Mouse (Mus musculus): Measurements from ENCODE around the gene Snx25. TPM values are rescaled to one million over a fixed set of nuclear protein-coding genes. Genes with fewer than 3 reads are reported as not detected.

The Snx25 gene
- 9.2 and 11.6 TPM in 2 replicates for polyA plus RNA-seq (2015; fragmentation: Nextera tagmentation; extraction: Ambion mirVana)

DNA sequence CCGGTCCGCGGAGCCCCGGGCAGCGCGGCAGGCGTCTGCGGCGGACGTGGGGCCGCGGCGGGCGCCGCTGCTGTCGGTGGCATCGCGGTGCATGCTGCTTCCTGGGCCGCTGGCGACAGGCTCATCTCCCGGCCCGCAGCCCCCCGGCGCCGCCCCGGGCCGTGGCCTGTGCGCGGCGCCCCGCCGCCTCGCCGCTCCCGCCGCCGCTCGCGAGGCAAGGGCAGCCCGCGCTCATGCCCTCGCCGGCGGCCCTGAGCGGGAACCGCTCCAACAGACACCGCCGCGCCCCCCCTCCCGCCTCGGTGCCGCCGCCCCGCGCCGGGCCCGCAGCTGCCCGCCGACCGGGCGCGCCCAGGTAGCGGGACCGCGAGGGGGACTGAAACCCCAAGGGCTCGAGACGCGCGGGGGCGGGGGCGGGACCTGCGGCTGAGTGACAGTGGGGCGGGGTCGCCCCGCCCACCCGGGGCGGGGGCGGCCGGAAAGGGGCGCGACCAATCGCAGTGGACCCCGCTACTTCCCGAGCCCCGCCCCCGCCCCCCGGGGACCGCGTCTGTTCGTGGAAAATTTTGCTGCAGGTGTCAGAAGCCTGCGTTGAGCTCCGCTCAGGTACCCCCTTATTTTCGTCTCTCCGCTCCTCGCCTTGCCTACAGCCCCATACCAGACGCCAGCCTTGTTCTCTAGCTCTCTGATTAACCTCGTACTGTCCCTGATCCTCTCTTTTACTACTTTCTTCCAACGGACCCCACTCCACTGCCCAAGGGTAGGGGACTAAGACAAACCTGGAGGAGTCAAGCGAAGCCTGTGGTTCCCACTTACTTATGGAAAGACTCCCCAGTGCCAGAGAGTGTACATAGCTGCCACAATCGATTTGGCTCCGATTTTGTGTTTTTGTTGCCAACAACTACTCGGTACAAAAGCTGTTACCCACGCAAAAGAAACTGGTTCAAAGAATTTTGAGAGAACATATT, at the start of gene Snx25:
Gene Snx25, minus strand, starts transcription at position 96 of the 968 bp plus-strand sequence.

DNA sequence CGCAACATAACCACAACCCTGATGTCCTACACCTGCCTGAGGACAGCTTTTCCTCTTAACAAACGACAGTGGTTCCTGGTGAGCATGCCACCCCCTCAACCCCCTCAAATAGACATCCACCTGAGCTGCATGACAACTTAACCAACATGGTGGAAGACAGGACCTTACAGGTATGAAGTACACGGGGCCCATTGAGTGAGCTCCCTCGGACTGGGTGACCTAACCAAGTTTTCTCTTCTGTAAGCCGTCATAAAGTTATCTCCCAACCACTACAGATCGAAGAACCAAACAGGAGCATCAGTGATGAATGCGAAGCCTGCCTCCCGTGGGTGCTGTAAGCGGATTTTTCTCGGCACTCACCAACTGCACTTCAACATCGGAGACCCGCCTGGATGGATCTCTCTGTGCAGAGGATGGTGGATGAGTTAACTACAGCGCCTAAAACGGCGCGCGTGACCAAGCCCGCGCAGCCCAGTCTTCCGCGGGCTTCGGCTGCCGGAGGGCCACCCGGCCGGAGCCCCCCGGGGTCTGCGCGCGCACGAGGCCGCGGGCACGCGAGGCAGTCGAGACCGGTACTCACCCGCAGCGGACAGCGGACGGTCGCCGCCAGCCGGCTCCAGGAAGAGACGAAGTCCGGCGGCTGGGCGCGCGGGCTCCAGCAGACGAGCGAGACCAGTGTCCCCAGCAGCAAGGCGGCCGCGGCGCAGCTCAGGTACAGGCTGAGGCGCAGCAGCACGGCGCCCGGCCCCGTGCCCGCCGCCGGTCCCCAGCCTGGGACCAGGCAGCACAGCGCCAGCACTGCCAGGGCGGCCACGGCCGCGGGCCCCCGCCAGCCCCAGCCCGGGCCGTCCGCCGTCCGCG, 527 bp downstream of the Snx25 start, which contains the start of gene Cfap97:
Gene Cfap97, plus strand, starts transcription at position 570 of the 861 bp plus-strand sequence.

DNA sequence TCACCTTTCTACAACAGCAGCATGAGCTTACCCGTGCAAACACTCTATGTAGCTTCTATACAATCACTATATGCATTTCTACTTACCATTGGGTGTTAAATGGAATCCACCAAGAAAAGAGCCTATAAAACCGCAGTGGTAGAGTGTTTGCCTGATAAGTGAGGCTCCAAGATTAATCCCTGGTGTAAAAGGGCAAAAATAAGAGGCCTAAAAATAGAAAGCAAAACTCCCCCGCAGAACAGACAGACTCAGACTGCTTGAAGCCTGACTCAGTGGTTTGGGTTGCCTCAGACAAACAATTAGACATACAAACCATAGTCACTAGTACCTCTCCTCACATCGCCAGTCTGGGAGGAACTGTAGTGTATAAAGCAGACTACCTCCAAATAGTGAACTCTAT, 146.4 kb downstream of the Snx25 start, which contains the start of gene Ankrd37:
Gene Ankrd37, minus strand, starts transcription at position 112 of the 400 bp plus-strand sequence.

DNA sequence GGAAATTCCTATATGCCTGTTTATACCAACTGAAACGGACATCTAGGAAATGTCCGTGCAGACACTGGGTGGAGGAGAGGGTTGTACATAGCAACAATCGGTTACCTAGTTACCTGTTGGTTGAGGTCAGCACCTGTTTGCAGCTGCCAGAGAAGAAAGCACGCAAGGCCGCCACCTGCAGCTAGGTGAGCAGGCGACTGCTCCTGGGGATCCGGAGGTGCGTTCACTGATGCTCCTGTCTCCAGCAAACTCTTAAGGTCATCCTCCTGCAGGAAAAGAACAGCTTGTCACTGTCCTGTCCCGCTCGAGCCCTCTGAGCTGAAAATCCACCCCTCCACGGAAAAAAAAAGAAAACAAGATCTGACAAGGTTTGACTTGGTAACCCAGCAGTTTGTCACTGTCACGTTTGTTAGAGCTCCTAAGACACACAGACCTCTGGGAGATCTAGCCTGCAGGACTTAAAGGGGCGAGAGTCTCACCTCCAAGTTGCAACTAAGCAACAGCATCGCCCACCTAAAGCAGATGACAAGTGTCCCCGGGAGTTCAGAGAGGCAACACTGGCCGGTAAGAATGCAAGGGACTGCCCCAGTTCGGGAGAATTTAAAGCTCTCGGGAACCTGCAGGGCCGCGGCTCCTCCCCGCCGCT, 152.7 kb downstream of the Snx25 start, which contains the start of gene Lrp2bp:
Gene Lrp2bp, plus strand, starts transcription at position 166 of the 646 bp plus-strand sequence.

Other genes starting within 250 kb of the Snx25 start
- gene Ccdc110, start 217.5 kb downstream of the Snx25 start, polyA plus RNA-seq (2015; fragmentation: Nextera tagmentation; extraction: Ambion mirVana): 0.07 TPM in 1 of 2 replicates, not detected in the other
- gene 1700029J07Rik, start 176.9 kb downstream of the Snx25 start, polyA plus RNA-seq (2015; fragmentation: Nextera tagmentation; extraction: Ambion mirVana): 2.7 and 3.9 TPM in 2 replicates
- gene Ufsp2, start 176.6 kb downstream of the Snx25 start, polyA plus RNA-seq (2015; fragmentation: Nextera tagmentation; extraction: Ambion mirVana): 76.0 and 106 TPM in 2 replicates
- 0.30 and 0.51 TPM in 2 replicates for gene Lrp2bp, start 152.9 kb downstream of the Snx25 start, polyA plus RNA-seq (2015; fragmentation: Nextera tagmentation; extraction: Ambion mirVana)
- 4.5 and 4.9 TPM in 2 replicates for gene Ankrd37, start 146.5 kb downstream of the Snx25 start, polyA plus RNA-seq (2015; fragmentation: Nextera tagmentation; extraction: Ambion mirVana)
- gene Cfap97, start 388 bp downstream of the Snx25 start, polyA plus RNA-seq (2015; fragmentation: Nextera tagmentation; extraction: Ambion mirVana): 23.1 and 32.1 TPM in 2 replicates
- gene Slc25a4, start 59.1 kb upstream of the Snx25 start, polyA plus RNA-seq (2015; fragmentation: Nextera tagmentation; extraction: Ambion mirVana): 357 and 492 TPM in 2 replicates
- gene Helt, start 142.5 kb upstream of the Snx25 start, polyA plus RNA-seq (2015; fragmentation: Nextera tagmentation; extraction: Ambion mirVana): 0.17 TPM in 1 of 2 replicates, not detected in the other

Measured in adrenal gland, postnatal 0 days (tissue).